Mouse (Mus musculus): Measurements from ENCODE around the gene Spin2d. TPM values are rescaled to one million over a fixed set of nuclear protein-coding genes. Genes with fewer than 3 reads are reported as not detected.
"Not testable (repeated sequence)": the region's sequence is repeated elsewhere in the genome, so short reads cannot be mapped to it uniquely, and the experiment has no call there.

Gene Spin2d
- total RNA-seq (2017) = 1.1 TPM in 1 of 2 replicates, not detected in the other

- ATAC-seq (replicated peaks; ENCODE audit: low read depth, poor library complexity, severe bottlenecking) = not testable (repeated sequence)
These were observed at the start of gene Spin2d for GRCm38 (mm10) chrX:73176889-73177288. TSS of gene Spin2d (minus strand) at chrX:73176989.

GRCm38 (mm10) chrX:73225365-73225764 lies 48.6 kb upstream of the Spin2d start:
- no peak for ATAC-seq (replicated peaks; ENCODE audit: low read depth, poor library complexity, severe bottlenecking)

DNA sequence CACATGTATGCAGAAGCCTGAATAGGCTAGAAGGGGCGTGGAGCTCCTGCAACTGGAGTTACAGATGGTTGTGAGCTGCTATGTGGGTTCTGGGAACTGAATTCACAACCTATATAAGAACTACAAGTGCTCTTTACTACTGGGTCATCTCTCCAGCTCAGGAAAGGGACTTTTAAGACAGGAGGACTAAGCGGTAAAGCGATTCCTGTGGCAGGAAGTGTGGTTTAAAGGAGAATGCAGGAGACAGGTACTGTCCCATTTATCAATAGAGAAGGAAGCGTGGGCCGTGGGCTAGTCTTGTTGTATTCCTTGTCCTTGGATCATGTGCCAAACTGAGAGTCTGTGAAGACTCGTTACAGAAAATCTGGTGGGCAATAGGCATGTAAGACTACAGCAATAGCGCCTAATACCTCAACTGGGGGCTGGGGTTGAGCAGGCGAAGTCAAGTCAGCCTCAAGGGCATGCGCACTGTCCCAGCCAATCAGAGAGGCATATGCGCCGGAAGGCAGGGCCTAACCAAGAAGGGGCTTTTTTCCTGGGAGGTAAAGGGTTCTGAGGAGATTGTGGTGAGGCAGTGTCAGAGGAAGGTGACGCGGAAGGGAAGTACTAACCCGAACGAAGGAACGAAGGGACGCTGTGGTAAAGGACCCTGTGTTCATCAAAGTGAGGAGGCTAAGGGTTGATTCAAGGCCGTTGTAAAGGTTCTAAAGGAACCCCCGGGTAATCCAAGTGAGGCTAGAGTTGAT lies 37.2 kb upstream of the Spin2d start, which contains the start of gene Xlr4b:
Xlr4b (plus strand) TSS at position 515 of the 746 bp plus-strand sequence.
- ATAC-seq (replicated peaks; ENCODE audit: low read depth, poor library complexity, severe bottlenecking) = 0 out of 2 replicates have a peak, but pooled peaks have one; percentile 29

GRCm38 (mm10) chrX:73191934-73192333 lies 15.1 kb upstream of the Spin2d start, which contains the start of gene Xlr3b:
TSS of gene Xlr3b (plus strand) at chrX:73192207.
- peak; percentile 60 for ATAC-seq (replicated peaks; ENCODE audit: low read depth, poor library complexity, severe bottlenecking)

DNA sequence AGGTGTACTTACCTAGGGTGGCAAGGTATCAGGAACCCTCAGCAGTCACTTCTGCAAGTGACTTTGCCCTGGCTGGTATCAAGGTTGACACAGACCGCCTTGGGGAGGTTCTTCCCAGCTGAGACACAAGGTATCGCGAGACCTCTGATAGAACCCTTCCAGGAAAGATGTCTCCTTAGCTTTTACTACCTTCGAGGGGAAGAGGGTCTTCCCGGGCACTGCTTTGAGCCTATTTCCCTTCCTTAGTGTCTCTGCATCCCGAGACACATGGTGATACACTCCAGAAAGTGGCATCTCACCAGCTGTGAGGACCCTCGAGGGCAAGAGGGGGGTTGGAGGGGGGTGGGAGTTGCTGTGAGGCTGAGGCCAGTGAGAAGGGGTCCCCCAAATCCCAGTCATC lies 27.4 kb downstream of the Spin2d start, which contains the start of gene DXBay18:
DXBay18 (minus strand) TSS at position 101 of the 400 bp plus-strand sequence.
- ATAC-seq (replicated peaks; ENCODE audit: low read depth, poor library complexity, severe bottlenecking) = not testable (repeated sequence)

DNA sequence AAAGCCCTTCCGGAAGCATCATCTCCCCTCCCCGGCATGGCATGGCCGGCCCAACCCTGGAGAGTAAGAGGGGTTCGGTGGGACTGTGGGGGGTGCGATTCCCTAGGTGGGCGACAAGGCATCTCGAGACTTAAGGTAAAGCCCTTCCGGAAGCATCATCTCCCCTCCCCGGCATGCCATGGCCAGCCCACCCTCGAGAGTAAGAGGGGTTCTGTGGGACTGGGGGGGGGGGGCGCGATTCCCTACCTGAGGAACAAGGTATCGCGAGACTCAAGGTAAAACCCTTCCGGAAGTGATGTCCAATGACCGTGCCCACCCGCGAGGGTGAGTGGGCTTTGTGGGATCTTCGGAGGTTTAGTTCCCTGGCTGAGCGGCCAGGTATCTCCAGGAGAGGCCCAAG lies 28.3 kb downstream of the Spin2d start, which contains the start of gene Xlr5b:
Xlr5b (plus strand) TSS at position 301 of the 400 bp plus-strand sequence.
- not testable (repeated sequence) for ATAC-seq (replicated peaks; ENCODE audit: low read depth, poor library complexity, severe bottlenecking)

DNA sequence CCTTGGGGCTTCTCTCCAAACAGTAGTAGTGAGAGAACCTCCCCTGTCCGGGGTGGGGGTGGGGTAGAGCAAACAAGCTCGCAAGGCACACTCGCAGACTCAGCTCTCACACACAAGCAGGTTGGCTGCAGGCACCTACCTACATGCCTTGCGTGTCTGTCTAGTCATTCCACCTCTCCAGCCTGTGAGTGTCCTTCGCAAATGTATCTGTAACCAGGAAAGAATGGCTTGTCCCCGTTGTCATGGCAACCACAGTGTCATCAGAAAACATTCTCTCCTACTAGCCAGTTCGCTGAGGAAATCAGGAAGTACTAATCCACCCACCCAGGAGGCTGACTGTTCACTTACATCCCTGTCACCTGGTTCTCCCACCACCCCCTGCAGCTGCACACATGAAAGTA lies 33.6 kb downstream of the Spin2d start:
- ATAC-seq (replicated peaks; ENCODE audit: low read depth, poor library complexity, severe bottlenecking) = peak; percentile 92

Other genes starting within 250 kb of the Spin2d start
- gene Zfp185, start 189.7 kb downstream of the Spin2d start, total RNA-seq (2017) = 0.34 TPM in 1 of 2 replicates, not detected in the other
- gene Pnma5, start 139.9 kb downstream of the Spin2d start, total RNA-seq (2017) = not detected in 2 replicates
- gene Pnma3, start 112.2 kb downstream of the Spin2d start, total RNA-seq (2017) = not detected in 2 replicates
- gene Xlr4a, start 94.5 kb downstream of the Spin2d start, total RNA-seq (2017) = 11.7 and 42.1 TPM in 2 replicates
- 4.1 and 8.2 TPM in 2 replicates for gene Xlr3a, start 79.9 kb downstream of the Spin2d start, total RNA-seq (2017)
- gene Gm14685, start 59.9 kb downstream of the Spin2d start, total RNA-seq (2017) = not detected in 2 replicates
- gene Xlr5b, start 28.2 kb downstream of the Spin2d start, total RNA-seq (2017) = not detected in 2 replicates
- not detected in 2 replicates for gene DXBay18, start 27.5 kb downstream of the Spin2d start, total RNA-seq (2017)
- 3.2 and 7.7 TPM in 2 replicates for gene Xlr3b, start 15.2 kb upstream of the Spin2d start, total RNA-seq (2017)
- gene Xlr4b, start 37.3 kb upstream of the Spin2d start, total RNA-seq (2017) = 20.1 and 36.6 TPM in 2 replicates
- 4.7 and 7.4 TPM in 2 replicates for gene F8a, start 51.3 kb upstream of the Spin2d start, total RNA-seq (2017)
- 5.8 and 6.2 TPM in 2 replicates for gene Xlr4c, start 66.1 kb upstream of the Spin2d start, total RNA-seq (2017)
- gene Xlr3c, start 88.4 kb upstream of the Spin2d start, total RNA-seq (2017) = not detected in 2 replicates
- gene Xlr5a, start 116.0 kb upstream of the Spin2d start, total RNA-seq (2017) = not detected in 2 replicates
- not detected in 2 replicates for gene Xlr5c, start 116.0 kb upstream of the Spin2d start, total RNA-seq (2017)
- not detected in 2 replicates for gene Gm45015, start 159.9 kb upstream of the Spin2d start, total RNA-seq (2017)
- gene Zfp275, start 165.6 kb upstream of the Spin2d start, total RNA-seq (2017) = 9.8 and 10.1 TPM in 2 replicates
- gene Gm18336, start 221.7 kb upstream of the Spin2d start, total RNA-seq (2017) = not detected in 2 replicates
- gene Zfp92, start 234.1 kb upstream of the Spin2d start, total RNA-seq (2017) = not detected in 2 replicates

Data from common myeloid progenitor, adult 5-6 weeks (primary cell).